Mouse (Mus musculus): ENCODE measurements around the gene Sppl2b.

- no peak for TF ChIP-seq CTCF (IDR thresholded peaks at IDR 0.05; ENCODE audit: insufficient read depth, low read depth, low read length)
- TF ChIP-seq POLR2A (IDR thresholded peaks at IDR 0.05; ENCODE audit: insufficient read depth, low read depth, low read length), result no peak
Measured at GRCm38 (mm10) chr10:80841685-80842084, 13.4 kb upstream of the Sppl2b start.

Data from olfactory bulb, adult 2 months (tissue).